Mouse (Mus musculus): ENCODE data around the gene Htr1a.

The Htr1a gene

DNA sequence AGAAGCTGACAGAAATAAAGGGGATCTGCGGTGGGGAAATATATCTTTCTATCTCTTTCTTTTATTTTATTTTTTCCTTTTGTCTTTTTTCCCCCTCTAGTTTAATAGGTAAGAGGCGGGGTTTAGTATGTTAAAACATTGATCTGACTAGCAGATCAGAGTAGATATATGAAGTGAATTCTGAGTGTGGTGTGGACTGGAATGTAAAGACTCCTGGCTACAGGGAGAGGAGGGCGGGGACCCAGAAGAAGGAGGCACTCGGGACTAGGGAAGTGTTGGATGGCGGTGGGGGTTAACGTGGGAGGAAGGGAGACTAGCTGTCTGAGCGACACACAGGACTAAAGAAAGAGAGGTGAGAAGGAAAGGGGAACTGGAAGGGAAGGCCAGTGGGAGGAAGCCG is at the start of gene Htr1a:
Gene Htr1a (plus strand): TSS at position 301 of the 400 bp plus-strand sequence.
- no peak for DNase-seq

DNA sequence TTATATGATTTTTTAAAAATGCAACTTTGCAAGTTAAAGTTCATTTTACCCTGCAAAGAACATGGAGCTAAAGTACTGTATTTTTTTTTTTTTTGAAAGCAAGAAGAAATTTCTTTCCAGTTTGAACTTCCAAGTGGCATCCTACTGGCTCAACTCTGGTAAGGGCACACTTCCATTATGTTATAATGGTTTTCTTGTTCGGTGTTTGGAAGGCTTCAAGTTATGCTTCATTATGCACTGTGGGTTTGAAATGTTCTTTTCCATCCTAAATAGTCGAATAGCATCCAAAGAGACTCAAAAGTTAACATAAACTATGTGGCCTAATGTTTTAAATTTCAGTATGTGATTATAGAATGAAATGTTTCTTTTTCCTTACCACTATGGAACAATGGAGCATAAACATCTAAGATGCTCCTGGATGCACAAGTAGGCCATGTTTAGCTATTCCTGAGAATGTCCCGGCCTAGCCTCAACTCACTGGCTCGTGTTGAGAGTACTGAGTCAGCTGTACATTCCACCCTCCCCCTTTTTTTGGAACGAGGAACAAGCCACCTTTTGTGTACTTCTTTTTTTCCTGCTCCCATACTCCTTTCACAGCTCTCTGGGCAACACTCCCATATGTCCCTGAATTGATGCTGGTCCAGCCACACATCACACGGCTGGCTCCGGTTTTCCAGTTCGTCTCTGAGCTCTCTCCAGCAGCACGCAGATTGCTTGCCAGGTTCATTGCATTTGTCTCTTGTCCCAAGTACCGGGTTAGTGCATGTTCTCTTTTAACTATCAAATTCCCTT is 31.7 kb upstream of the Htr1a start:
- no peak for DNase-seq

DNA sequence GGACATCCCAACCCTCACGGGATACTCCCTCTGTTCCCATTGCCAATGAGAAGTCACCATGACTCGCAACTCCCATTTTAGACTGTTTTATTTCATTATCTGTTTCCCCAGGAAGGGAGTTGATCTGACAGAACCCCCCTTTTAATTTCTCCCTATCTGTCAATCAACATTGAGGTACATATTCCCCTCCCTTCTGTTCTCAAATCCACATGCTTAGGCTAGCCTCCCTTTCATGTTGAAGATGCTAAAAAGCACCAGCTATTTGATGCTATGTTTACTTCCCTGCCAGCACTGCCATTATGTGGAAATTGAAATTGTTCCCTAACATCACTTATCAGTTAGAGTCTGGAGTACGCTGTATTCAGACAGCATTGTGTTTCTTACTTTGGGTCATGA is 31.1 kb upstream of the Htr1a start:
- no peak for DNase-seq

DNA sequence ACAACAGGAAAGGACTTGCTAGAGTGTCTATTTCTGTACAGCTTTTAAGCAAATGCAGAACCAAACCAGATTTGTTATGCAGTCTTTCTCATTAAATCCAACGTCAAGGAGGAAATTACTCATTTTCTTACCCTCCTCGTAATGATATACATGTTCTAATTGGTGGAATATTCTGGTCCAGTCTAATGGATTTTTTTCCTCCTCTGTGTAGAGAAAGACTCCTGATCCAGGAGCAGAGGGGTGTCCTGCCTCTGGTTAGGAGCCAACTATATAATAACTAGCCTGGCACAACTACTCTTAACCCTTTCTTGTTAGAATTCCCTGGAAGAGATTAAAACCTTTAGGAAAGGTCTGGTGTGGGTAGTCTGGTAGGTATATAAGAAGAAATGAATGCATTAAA is 10.3 kb upstream of the Htr1a start:
- no peak for DNase-seq

DNA sequence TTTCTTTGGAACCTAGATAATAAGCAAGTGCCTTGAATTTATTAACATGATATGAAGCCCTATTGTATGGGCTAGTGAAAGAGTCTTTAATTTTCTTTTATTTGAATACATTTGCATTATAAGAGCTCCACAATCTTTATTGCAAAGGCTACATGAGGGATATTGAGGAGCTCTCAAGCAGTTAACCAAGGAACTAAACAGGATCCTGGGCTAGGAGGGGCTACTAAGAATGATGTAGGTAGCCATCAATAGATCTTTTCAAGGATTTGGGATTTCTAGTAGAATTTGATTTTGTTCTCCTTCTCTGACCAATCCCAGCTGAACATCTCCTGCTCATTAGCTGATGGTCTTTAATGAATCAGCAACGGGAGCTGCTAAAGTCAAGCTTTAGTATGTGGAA is 9.8 kb upstream of the Htr1a start:
- DNase-seq, result no peak

DNA sequence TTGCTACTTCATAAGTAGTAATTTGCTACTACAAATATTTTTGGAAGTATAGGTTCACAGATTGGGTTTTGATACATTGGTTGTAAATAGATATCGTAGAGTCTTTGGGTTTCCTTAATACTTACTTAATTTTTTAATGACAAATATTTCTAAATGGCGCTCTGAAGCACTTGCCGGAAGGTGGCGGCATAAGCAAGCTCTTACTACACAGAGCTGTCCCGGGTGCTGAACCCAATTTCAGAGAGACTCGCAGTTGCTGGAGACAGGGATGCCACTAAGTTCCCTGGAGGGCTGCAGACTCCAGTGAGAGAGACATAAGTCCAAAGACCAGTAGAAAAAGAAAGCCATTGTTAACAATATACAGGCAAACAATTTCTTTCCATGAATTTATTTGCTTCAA is 863 bp upstream of the Htr1a start:
- peak; percentile 53 to 64 for DNase-seq

DNA sequence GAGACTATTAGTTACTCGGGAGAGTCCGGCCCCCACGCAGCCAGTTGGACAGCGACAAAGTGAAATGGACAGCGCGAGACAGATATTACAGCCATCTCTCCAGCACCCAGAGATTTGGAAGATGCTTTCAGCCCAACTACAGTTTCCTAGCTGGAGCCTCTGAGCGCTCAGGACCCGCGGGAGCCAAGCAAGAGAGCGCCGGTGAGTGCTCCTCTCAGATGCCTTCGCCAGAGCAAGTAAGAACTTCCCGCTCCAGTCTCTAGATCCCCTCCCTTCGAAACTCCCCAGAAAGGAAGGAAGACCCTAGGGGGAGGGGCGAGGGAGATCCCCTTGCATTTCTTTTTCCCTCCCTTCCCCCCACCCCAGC is 415 bp downstream of the Htr1a start:
- no peak for DNase-seq

DNA sequence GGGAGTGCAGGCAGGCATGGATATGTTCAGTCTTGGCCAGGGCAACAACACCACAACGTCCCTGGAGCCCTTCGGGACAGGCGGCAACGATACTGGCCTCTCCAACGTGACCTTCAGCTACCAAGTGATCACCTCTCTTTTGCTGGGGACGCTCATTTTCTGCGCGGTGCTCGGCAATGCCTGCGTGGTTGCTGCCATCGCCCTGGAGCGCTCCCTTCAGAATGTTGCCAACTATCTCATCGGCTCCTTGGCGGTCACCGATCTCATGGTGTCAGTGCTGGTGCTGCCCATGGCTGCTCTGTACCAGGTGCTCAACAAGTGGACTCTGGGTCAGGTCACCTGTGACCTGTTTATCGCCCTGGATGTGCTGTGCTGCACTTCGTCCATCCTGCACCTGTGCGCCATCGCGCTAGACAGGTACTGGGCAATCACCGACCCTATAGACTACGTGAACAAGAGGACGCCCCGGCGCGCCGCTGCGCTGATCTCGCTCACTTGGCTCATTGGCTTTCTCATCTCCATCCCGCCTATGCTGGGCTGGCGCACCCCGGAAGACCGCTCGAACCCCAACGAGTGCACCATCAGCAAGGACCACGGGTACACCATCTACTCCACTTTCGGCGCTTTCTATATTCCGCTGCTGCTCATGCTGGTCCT is 927 bp downstream of the Htr1a start:
- DNase-seq, result peak in 1 of 2 experiments; percentile 37

DNA sequence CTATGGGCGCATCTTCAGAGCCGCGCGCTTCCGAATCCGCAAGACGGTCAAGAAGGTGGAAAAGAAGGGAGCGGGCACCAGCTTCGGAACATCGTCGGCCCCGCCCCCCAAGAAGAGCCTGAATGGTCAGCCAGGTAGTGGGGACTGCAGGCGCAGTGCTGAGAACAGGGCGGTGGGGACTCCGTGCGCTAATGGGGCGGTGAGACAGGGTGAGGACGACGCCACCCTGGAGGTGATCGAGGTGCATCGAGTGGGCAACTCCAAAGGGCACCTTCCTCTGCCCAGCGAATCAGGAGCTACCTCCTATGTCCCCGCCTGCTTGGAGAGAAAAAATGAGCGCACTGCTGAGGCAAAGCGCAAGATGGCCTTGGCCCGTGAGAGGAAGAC is 1.4 kb downstream of the Htr1a start:
- DNase-seq, result peak in 1 of 2 experiments; percentile 29

DNA sequence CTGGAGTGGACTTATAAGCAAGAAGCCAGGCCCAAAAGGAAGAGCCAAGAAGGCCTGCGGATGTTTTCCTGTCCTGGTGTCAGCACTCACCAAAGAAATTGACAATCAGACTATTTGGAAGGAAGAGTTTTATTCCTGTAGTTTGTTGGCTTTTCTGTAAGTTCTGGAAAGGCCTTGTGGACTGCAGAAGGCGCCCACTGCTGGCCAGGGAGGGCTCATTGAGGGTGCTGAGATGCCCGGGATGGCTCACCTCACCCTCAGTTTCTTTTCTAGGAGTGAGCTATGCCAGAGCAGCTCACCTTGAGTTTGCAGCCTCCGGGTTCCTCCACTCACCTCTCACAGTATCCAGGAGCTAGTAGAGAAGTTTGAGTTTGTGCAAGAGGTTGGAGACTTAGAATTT is 2.8 kb downstream of the Htr1a start:
- no peak for DNase-seq

DNA sequence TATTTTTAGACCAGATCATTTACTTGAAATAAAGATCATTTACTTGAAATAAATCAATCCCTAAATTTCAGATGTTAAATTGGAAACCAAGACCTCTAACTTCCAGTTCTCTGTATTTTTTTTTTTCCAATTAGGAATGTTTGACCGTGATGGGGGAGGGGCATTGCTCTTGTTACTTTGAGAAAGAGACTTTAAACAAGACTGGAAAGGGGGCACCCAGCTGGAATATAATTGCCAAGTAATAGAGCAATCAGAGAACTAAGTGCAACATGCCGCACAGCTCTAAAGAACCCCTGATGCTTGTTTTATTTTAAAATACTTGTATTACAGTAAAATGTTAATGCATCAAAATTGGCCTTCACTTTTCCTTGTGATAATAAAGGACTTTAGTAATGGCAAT is 4.3 kb downstream of the Htr1a start:
- DNase-seq, result no peak

DNA sequence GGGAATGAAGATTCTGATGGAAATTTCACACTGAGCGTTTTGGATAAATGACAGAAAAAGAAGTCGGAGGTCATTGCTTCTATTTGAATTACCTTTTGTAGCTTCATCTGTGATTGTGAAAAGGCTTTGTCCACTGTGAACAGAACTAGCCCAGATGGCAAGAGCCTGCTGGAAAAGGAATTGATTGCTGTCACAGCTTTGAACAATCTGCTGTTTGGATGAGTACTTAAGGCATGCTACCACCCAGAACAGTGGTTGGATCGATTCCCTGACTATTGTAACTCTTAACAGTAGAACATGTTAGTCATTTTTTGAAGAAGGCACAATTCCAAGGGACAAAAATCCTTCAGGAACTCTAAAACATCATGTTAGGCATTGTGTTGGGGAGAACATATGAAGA is 8.1 kb downstream of the Htr1a start:
- no peak for DNase-seq
